Mouse (Mus musculus) macrophage (primary cell): ENCODE results near the gene Stpg1. TPM values are rescaled to one million over a fixed set of nuclear protein-coding genes. Genes with fewer than 3 reads are reported as not detected.

Experiments
- H3K27ac ChIP-seq: fragments of 350-480 bp; formaldehyde crosslinking; 2 replicates; pipeline ENCODE4 v1.9.0; 2021
- H3K36me3 ChIP-seq: fragments of 350-480 bp; formaldehyde crosslinking; 2 replicates; pipeline ENCODE4 v1.9.0; 2021; ENCODE audit errors: inconsistent target
- H3K4me3 ChIP-seq: fragments of 350-480 bp; formaldehyde crosslinking; 2 replicates; pipeline ENCODE4 v1.9.0; 2021; ENCODE audit errors: inconsistent target
- H3K79me2 ChIP-seq: fragments of 350-480 bp; formaldehyde crosslinking; 2 replicates; pipeline ENCODE4 v1.9.0; 2021; ENCODE audit errors: inconsistent target
- WGBS: methylation state at CpG from one replicate; pipeline ENCODE4 v1.1.7; 2026; ENCODE audit warnings: inconsistent platforms; ENCODE audit not compliant: missing documents; 5-methylcytosine and 5-hydroxymethylcytosine counted together
- polyA plus RNA-seq: library from polyadenylated mRNA; stranded (reverse); fragments of 250-400 nt; gene quantifications from 3 replicates; pipeline ENCODE4 v1.2.4, GENCODE M21; 2018; ENCODE audit warnings: inconsistent platforms
- total RNA-seq, 78 experiments: library from RNA; depleted of rRNA; stranded (reverse); fragments of 250-400 nt; gene quantifications; 1 replicate in 9 of 78; 2 replicates in 24 of 78; 3 replicates in 43 of 78; 4 replicates in 2 of 78; pipeline ENCODE4 v1.2.4; 2018; ENCODE audit warnings: inconsistent platforms in 56 of 78

The Stpg1 gene
- 1 to 10 TPM in 2 of 26 experiments, under 1 TPM in 7, not detected in 17; 0.30 to 1.3 (median 0.70) TPM for total RNA-seq (2018; cell fraction: chromatin; rRNA removed)
- total RNA-seq (2018; cell fraction: cytosol; rRNA removed) = under 1 TPM; 0.15 to 0.62 (median 0.30) TPM
- 1 to 10 TPM in 3 of 26 experiments, under 1 TPM in 11, not detected in 12; 0.22 to 2.9 (median 0.56) TPM for total RNA-seq (2018; cell fraction: nucleus; rRNA removed)
- 0.40 to 0.56 TPM in 2 of 3 replicates, not detected in the other for polyA plus RNA-seq

- Histone ChIP-seq H3K4me3 (peak within 1 kb of the TSS; percentile 79), H3K36me3 (peaks cover 10% of the 10 kb centered on the region), H3K27ac (peak within 1 kb of the TSS; percentile 28; the same call in 1 of the 2 replicates), H3K79me2 (no peaks in the 10 kb centered on the region; the same call in 1 of the 2 replicates)
- 2% methylated on average over 52 of the region's 53 CpGs for WGBS
Measured at GRCm38 (mm10) chr4:135494521-135495396, at the start of gene Stpg1, which contains the start of gene Nipal3. Stpg1 (plus strand) TSS chr4:135494790. Nipal3 (minus strand) TSS chr4:135495038.

- 87% methylated on average over 18 of the region's 18 CpGs for WGBS
- Histone ChIP-seq H3K27ac (no peak overlapping the region), H3K36me3 (peaks cover 6% of the 10 kb centered on the region; the same call in 1 of the 2 replicates), H3K4me3 (no peak overlapping the region), H3K79me2 (no peaks in the 10 kb centered on the region)
Measured at GRCm38 (mm10) chr4:135451360-135452015, 43.1 kb upstream of the Stpg1 start.

- Histone ChIP-seq H3K79me2 (no peaks in the 10 kb centered on the region), H3K4me3 (no peak overlapping the region), H3K36me3 (peaks cover 6% of the 10 kb centered on the region; the same call in 1 of the 2 replicates), H3K27ac (no peak overlapping the region)
- 92% methylated on average over 6 of the region's 6 CpGs for WGBS
Measured at GRCm38 (mm10) chr4:135453164-135453563, 41.4 kb upstream of the Stpg1 start.

GRCm38 (mm10) chr4:135453572-135453971 lies 41.0 kb upstream of the Stpg1 start:
- 87% methylated on average over 11 of the region's 12 CpGs for WGBS
- Histone ChIP-seq H3K27ac (no peak overlapping the region), H3K36me3 (peaks cover 6% of the 10 kb centered on the region; the same call in 1 of the 2 replicates), H3K4me3 (no peak overlapping the region), H3K79me2 (no peaks in the 10 kb centered on the region)

GRCm38 (mm10) chr4:135463406-135463805 lies 31.2 kb upstream of the Stpg1 start:
- H3K79me2 ChIP-seq = no peaks in the 10 kb centered on the region
- H3K4me3 ChIP-seq = no peak overlapping the region
- peaks cover 28% of the 10 kb centered on the region for H3K36me3 ChIP-seq
- WGBS = 96% methylated on average over 11 of the region's 11 CpGs
- no peak overlapping the region for H3K27ac ChIP-seq

DNA sequence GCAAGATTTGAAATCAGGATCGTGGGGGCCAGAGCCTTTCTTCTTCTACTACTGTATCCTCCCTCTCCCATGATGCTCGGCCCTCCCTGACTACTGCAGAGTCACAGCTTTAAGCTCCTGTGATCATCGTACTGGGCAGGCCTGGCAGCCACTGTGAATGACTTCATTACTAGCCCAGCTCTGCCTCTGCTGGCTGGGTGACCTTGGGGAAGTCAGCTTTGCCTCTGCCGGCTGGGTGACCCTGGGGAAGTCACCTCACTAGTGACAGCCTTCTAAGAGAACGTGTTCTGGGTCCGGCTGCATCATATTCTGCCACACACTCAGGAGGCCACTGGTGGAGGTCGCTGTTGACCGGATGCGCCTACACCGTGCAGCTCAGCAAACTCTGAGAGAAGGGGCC lies 16.7 kb upstream of the Stpg1 start:
- WGBS = 98% methylated on average over 10 of the region's 10 CpGs
- H3K4me3 ChIP-seq = no peak overlapping the region
- no peak overlapping the region for H3K27ac ChIP-seq
- no peaks in the 10 kb centered on the region for H3K79me2 ChIP-seq
- H3K36me3 ChIP-seq = peaks cover 36% of the 10 kb centered on the region; the same call in 1 of the 2 replicates

GRCm38 (mm10) chr4:135480370-135480769 lies 14.2 kb upstream of the Stpg1 start:
- Histone ChIP-seq H3K36me3 (peaks cover 30% of the 10 kb centered on the region; the same call in 1 of the 2 replicates), H3K4me3 (no peak overlapping the region), H3K27ac (no peak overlapping the region), H3K79me2 (no peaks in the 10 kb centered on the region)
- 93% methylated on average over 9 of the region's 9 CpGs for WGBS

DNA sequence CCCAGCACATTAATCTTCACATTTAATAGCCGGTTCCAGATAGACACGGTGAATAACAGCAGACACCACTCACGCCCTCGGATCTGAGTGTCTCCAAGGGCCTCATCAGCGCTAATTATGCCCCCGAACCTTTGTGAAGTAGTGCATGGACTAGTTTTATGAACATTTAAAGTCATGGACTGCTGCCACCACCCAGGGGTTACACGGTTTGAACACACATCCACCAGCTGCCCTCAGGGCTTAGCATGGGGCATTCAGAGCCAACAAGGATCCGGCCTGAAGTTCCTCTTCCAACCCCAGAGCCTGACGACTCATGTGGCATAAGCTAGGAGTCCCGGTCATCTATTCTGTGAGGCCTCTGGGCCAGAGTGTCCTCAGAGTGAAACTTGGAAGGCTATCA lies 9.5 kb upstream of the Stpg1 start:
- Histone ChIP-seq H3K79me2 (no peaks in the 10 kb centered on the region), H3K27ac (no peak overlapping the region), H3K4me3 (no peak overlapping the region), H3K36me3 (peaks cover 36% of the 10 kb centered on the region)
- 86% methylated on average over 10 of the region's 10 CpGs for WGBS

DNA sequence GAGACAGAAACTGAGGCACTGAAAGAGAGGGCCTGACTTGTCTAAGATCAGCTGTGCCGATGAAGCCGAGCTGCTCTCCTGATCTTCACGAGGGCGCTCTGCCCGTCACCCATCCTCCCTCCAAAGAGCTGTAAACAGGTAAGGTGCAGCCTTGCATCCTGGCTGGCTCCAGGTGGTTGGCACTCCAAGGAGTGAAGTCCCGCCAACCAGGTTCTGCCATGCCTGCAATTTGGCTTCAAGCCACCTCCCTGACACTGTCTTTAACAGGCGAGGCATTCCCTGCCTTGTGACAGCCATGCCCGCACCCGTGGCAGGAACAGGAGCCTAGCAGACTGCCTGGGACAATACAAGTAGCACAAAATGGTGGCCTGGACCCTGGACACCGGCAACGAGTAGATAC lies 8.2 kb upstream of the Stpg1 start:
- Histone ChIP-seq H3K79me2 (no peaks in the 10 kb centered on the region), H3K4me3 (no peak overlapping the region), H3K36me3 (peaks cover 37% of the 10 kb centered on the region), H3K27ac (no peak overlapping the region)
- 92% methylated on average over 11 of the region's 11 CpGs for WGBS

DNA sequence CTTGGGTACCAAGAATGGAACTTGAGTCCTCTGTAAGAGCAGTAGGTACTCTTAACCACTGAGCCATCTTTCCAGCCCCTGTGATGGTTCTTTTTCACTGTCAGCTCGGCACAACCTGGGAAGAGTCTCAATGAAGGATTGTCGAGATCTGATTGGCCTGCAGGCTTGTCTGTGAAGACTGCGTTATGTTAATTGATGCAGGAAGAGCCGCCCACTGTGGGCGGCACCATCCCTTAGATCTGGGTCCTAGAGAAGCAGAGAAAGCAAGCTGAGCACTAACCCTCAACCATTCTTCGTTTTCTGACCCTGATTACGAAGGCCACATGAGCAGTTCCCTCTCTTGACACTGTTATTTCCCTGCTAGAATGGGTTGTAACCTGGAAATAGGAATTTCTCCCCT lies 5.3 kb upstream of the Stpg1 start:
- Histone ChIP-seq H3K27ac (no peak overlapping the region), H3K36me3 (peaks cover 27% of the 10 kb centered on the region), H3K4me3 (no peak overlapping the region), H3K79me2 (no peaks in the 10 kb centered on the region; the same call in 1 of the 2 replicates)
- WGBS = 96% methylated on average over 7 of the region's 7 CpGs

GRCm38 (mm10) chr4:135493271-135493670 lies 1.3 kb upstream of the Stpg1 start:
- H3K4me3 ChIP-seq = peak overlapping the region; percentile 79
- no peak overlapping the region for H3K27ac ChIP-seq
- H3K36me3 ChIP-seq = peaks cover 24% of the 10 kb centered on the region
- no peaks in the 10 kb centered on the region; the same call in 1 of the 2 replicates for H3K79me2 ChIP-seq
- 43% methylated on average over 4 of the region's 4 CpGs for WGBS

DNA sequence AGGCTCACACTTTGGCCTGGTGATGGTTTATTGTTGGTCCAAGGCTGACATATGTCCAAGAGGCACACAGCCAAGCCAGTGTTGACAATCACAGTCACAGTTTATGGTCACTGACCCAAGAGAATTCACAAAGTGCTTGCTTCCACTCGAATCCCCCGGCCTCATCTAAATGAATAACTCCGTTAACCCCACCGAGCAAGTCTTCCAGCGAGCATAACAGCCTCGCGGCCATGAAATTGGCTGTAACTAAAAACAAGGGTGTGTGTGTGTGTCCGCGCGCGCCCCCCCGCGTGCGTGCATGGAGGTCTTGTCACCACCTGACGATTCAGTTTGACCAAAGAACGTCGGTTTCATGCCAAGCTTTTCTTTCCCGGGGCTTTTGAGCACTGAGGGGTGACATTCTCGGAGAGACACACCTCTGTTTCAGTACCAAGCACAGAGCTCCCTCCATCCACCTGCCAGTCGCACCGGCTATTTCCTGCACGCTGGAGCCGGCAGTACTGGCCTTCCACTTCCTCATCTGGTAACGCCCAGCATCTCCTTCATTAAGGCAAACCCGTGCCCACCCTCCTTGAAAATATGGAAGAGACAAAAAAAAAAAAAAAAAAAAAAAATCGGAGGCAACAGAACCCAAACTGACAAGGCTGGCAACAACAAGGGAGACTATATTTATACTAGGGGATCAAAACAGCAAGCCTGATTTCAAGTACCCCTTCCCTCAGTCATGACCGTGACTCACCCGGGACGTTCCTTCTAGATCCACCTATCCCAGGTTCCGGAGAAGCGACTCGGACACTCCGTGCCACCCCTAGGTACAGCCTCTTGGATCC lies 684 bp upstream of the Stpg1 start:
- Histone ChIP-seq H3K36me3 (peaks cover 18% of the 10 kb centered on the region), H3K79me2 (no peaks in the 10 kb centered on the region; the same call in 1 of the 2 replicates), H3K27ac (peak overlapping the region; percentile 28; the same call in 1 of the 2 replicates), H3K4me3 (peak overlapping the region; percentile 79)
- 1% methylated on average over 32 of the region's 33 CpGs for WGBS

- H3K36me3 ChIP-seq = 0 out of 2 replicates have a peak, but pooled peaks cover 3% of the 10 kb centered on the region
- no peaks in the 10 kb centered on the region; the same call in 1 of the 2 replicates for H3K79me2 ChIP-seq
- no peak overlapping the region for H3K27ac ChIP-seq
- peak overlapping the region; percentile 79; the same call in 1 of the 2 replicates for H3K4me3 ChIP-seq
- 32% methylated on average over 9 of the region's 9 CpGs for WGBS
Measured at GRCm38 (mm10) chr4:135495397-135495791, 804 bp downstream of the Stpg1 start.

GRCm38 (mm10) chr4:135495810-135496209 lies 1.2 kb downstream of the Stpg1 start:
- Histone ChIP-seq H3K27ac (no peak overlapping the region), H3K79me2 (no peaks in the 10 kb centered on the region; the same call in 1 of the 2 replicates), H3K36me3 (no peaks in the 10 kb centered on the region), H3K4me3 (no peak overlapping the region)
- WGBS = 75% methylated on average over 18 of the region's 18 CpGs
